Mouse (Mus musculus) embryonic facial prominence, embryonic 10.5 days (tissue): Measurements from ENCODE around the gene Tm4sf4. TPM values are rescaled to one million over a fixed set of nuclear protein-coding genes. Genes with fewer than 3 reads are reported as not detected.
A peak's percentile ranks its signal among the peaks of the same experiment; 100 is the strongest.

Experiments used
- DNase-seq: peaks from one replicate; pipeline ENCODE4 v3.0.0-alpha.2; 2017; ENCODE audit warnings: low spot score
- H3K27ac ChIP-seq: fragments of 300-500 bp; sonication (generic); replicated peaks from 2 replicates; pipeline ENCODE4 v1.5.1; 2016; ENCODE audit warnings: mild to moderate bottlenecking
- H3K27me3 ChIP-seq: fragments of 300-500 bp; sonication (generic); replicated peaks from 2 replicates; pipeline ENCODE4 v1.6.1; 2016; ENCODE audit warnings: low read depth, mild to moderate bottlenecking; ENCODE audit not compliant: poor library complexity, severe bottlenecking
- H3K36me3 ChIP-seq: fragments of 300-500 bp; sonication (generic); replicated peaks from 2 replicates; pipeline ENCODE4 v1.6.1; 2016; ENCODE audit warnings: mild to moderate bottlenecking, moderate library complexity
- H3K4me1 ChIP-seq: fragments of 300-500 bp; sonication (generic); 2 replicates; pipeline ENCODE4 v1.6.1; 2016
- H3K4me3 ChIP-seq: fragments of 300-500 bp; sonication (generic); 2 replicates; pipeline ENCODE4 v1.5.1; 2016; ENCODE audit warnings: mild to moderate bottlenecking, moderate library complexity
- H3K9me3 ChIP-seq: fragments of 300-500 bp; sonication (generic); 2 replicates; pipeline ENCODE4 v1.6.1; 2016; ENCODE audit warnings: mild to moderate bottlenecking
- WGBS: fragments of 180-500 bp; shearing (Covaris S2); methylation state at CpG from one replicate; pipeline ENCODE4 v1.1.7; 2016; 5-methylcytosine and 5-hydroxymethylcytosine counted together
- polyA plus RNA-seq: library from polyadenylated mRNA; unstranded; fragments of >200 nt; fragmentation: Nextera tagmentation; extraction: Ambion mirVana; gene quantifications from 2 replicates; pipeline ENCODE4 v1.2.1, GENCODE M21; 2016

The Tm4sf4 gene
- polyA plus RNA-seq, 1 experiment from 2014 or later: not detected

GRCm38 (mm10) chr3:57481981-57482380 is 56.9 kb downstream of the Tm4sf4 start:
- peaks cover 10% of the 10 kb centered on the region for H3K4me1 ChIP-seq
- DNase-seq: no peak
- H3K27ac ChIP-seq: no peak overlapping the region
- WGBS: 93% methylated on average over 5 of the region's 5 CpGs
- no peak overlapping the region for H3K4me3 ChIP-seq
- H3K9me3 ChIP-seq: no peaks in the 10 kb centered on the region
- H3K27me3 ChIP-seq: no peaks in the 10 kb centered on the region
- peaks cover 4% of the 10 kb centered on the region; the same call in 1 of the 2 replicates for H3K36me3 ChIP-seq

- DNase-seq: no peak
- H3K4me3 ChIP-seq: no peak overlapping the region
- no peaks in the 10 kb centered on the region for H3K27me3 ChIP-seq
- WGBS: 75% methylated on average over 4 of the region's 4 CpGs
- H3K36me3 ChIP-seq: no peaks in the 10 kb centered on the region
- H3K4me1 ChIP-seq: peaks cover 32% of the 10 kb centered on the region
- no peaks in the 10 kb centered on the region for H3K9me3 ChIP-seq
- no peak overlapping the region for H3K27ac ChIP-seq
Measured at GRCm38 (mm10) chr3:57486068-57486467, 61.0 kb downstream of the Tm4sf4 start.

- Histone ChIP-seq H3K27ac (peak overlapping the region; percentile 82), H3K27me3 (no peaks in the 10 kb centered on the region), H3K4me3 (no peak overlapping the region), H3K4me1 (peaks cover 32% of the 10 kb centered on the region), H3K36me3 (no peaks in the 10 kb centered on the region), H3K9me3 (no peaks in the 10 kb centered on the region)
- peak; percentile 77 for DNase-seq
- 41% methylated on average over 8 of the region's 8 CpGs for WGBS
Measured at GRCm38 (mm10) chr3:57487455-57488153, 62.5 kb downstream of the Tm4sf4 start.

Other genes starting within 250 kb of the Tm4sf4 start
- gene Tm4sf1, start 123.3 kb upstream of the Tm4sf4 start, polyA plus RNA-seq: 4.1 and 7.9 TPM in 2 replicates
- 10.5 and 11.9 TPM in 2 replicates for gene Wwtr1, start 150.6 kb downstream of the Tm4sf4 start, polyA plus RNA-seq
- gene Commd2, start 226.4 kb downstream of the Tm4sf4 start, polyA plus RNA-seq: 96.5 and 99.4 TPM in 2 replicates